Comparison of ENCODE assay signal across 7 mouse cellular contexts in genomic region chr6:38551989-38552635, GRCm38 (mm10). TPM values are rescaled to one million over a fixed set of nuclear protein-coding genes. Genes with fewer than 3 reads are reported as not detected.
DNase-seq lines count a peak whose midpoint lies in the region; ATAC-seq lines count a peak whose summit lies in the region.

No protein-coding gene starts in this region.

- H3K9ac ChIP-seq in midbrain, embryonic 13.5 days (replicated peaks), result peak overlapping the region; percentile 85

- H3K9me3 ChIP-seq in embryonic facial prominence, embryonic 10.5 days, result no peaks in the 10 kb centered on the region
- H3K9me3 ChIP-seq in limb, embryonic 10.5 days (replicated peaks), result no peaks in the 10 kb centered on the region
- no peaks in the 10 kb centered on the region for H3K9me3 ChIP-seq in midbrain, embryonic 13.5 days

- H3K27ac ChIP-seq in embryonic facial prominence, embryonic 10.5 days (replicated peaks), result peak overlapping the region; percentile 99
- H3K27ac ChIP-seq in limb, embryonic 10.5 days, result peak overlapping the region; percentile 99
- H3K27ac ChIP-seq in midbrain, embryonic 13.5 days, result peak overlapping the region; percentile 99

- under 1% methylated on average over 32 of the region's 32 CpGs for WGBS in embryonic facial prominence, embryonic 10.5 days
- under 1% methylated on average over 32 of the region's 32 CpGs for WGBS in limb, embryonic 10.5 days
- WGBS in midbrain, embryonic 13.5 days, result 0% methylated on average over 32 of the region's 32 CpGs

- H3K4me1 ChIP-seq in embryonic facial prominence, embryonic 10.5 days, result peaks cover 12% of the 10 kb centered on the region
- H3K4me1 ChIP-seq in limb, embryonic 10.5 days, result peaks cover 11% of the 10 kb centered on the region
- H3K4me1 ChIP-seq in midbrain, embryonic 13.5 days (replicated peaks), result peaks cover 31% of the 10 kb centered on the region

- DNase-seq in adrenal gland, postnatal 10 days, result peak; percentile 99
- DNase-seq in embryonic facial prominence, embryonic 10.5 days (ENCODE audit: low spot score), result peak; percentile 99
- peak; percentile 64 for DNase-seq in gonadal fat pad, adult 2 months (ENCODE audit: low read depth)
- peak; percentile 98 for DNase-seq in kidney, adult 11 months
- peak; percentile 98 for DNase-seq in limb, embryonic 10.5 days (ENCODE audit: low spot score)
- peak; percentile 95 for DNase-seq in spleen, adult 12 weeks (ENCODE audit: low spot score)

- H3K27me3 ChIP-seq in embryonic facial prominence, embryonic 10.5 days (replicated peaks; ENCODE audit: low read depth, poor library complexity, severe bottlenecking), result no peaks in the 10 kb centered on the region
- no peaks in the 10 kb centered on the region for H3K27me3 ChIP-seq in limb, embryonic 10.5 days (ENCODE audit: low read depth, poor library complexity, severe bottlenecking)
- no peaks in the 10 kb centered on the region for H3K27me3 ChIP-seq in midbrain, embryonic 13.5 days

- H3K36me3 ChIP-seq in embryonic facial prominence, embryonic 10.5 days (replicated peaks), result peaks cover 26% of the 10 kb centered on the region
- H3K36me3 ChIP-seq in limb, embryonic 10.5 days, result peaks cover 20% of the 10 kb centered on the region
- 0 out of 2 replicates have a peak, but pooled peaks cover 3% of the 10 kb centered on the region for H3K36me3 ChIP-seq in midbrain, embryonic 13.5 days

- ATAC-seq in midbrain, embryonic 13.5 days, result peak; percentile 97

- peak overlapping the region; percentile 86 for H3K4me3 ChIP-seq in embryonic facial prominence, embryonic 10.5 days
- H3K4me3 ChIP-seq in limb, embryonic 10.5 days, result peak overlapping the region; percentile 89
- H3K4me3 ChIP-seq in midbrain, embryonic 13.5 days (replicated peaks), result peak overlapping the region; percentile 58

- peak overlapping the region; percentile 61 for H3K4me2 ChIP-seq in midbrain, embryonic 13.5 days (replicated peaks)

RNA-seq across cellular contexts. Expression of gene Luc7l2, which starts 1.0 kb away (rescaled TPM):
- total RNA-seq in adrenal gland, postnatal 10 days (2021), result 100 to 1,000 TPM; 116 to 184 TPM
- polyA plus RNA-seq in embryonic facial prominence, embryonic 10.5 days (2016; fragmentation: Nextera tagmentation; extraction: Ambion mirVana), result 36.4 and 38.4 TPM in 2 replicates
- 21.9 and 33.5 TPM in 2 replicates for polyA plus RNA-seq in gonadal fat pad, adult 2 months (2012; rRNA removed)
- 28.6 and 39.7 TPM in 2 replicates for polyA plus RNA-seq in limb, embryonic 10.5 days (2016; fragmentation: Nextera tagmentation; extraction: Ambion mirVana)
- 38.6 and 46.7 TPM in 2 replicates for polyA plus RNA-seq in midbrain, embryonic 13.5 days (2015; fragmentation: Nextera tagmentation; extraction: Ambion mirVana)

RNA-seq across cellular contexts. Expression of gene Fmc1, which starts 18.8 kb away (rescaled TPM):
- 100 to 1,000 TPM; 204 to 233 TPM for total RNA-seq in adrenal gland, postnatal 10 days (2021)
- 97.6 and 102 TPM in 2 replicates for polyA plus RNA-seq in embryonic facial prominence, embryonic 10.5 days (2016; fragmentation: Nextera tagmentation; extraction: Ambion mirVana)
- 153 and 181 TPM in 2 replicates for polyA plus RNA-seq in gonadal fat pad, adult 2 months (2012; rRNA removed)
- polyA plus RNA-seq in limb, embryonic 10.5 days (2016; fragmentation: Nextera tagmentation; extraction: Ambion mirVana), result 92.7 and 96.2 TPM in 2 replicates
- polyA plus RNA-seq in midbrain, embryonic 13.5 days (2015; fragmentation: Nextera tagmentation; extraction: Ambion mirVana), result 168 and 175 TPM in 2 replicates

Comparison
In these comparisons a context has a peak if more than half of its experiments do, and no peak if none do; other contexts are left out.
1. Peak in every context shown above with its lines: DNase-seq, ATAC-seq, H3K4me3 ChIP-seq and H3K27ac ChIP-seq.